Comparison of ENCODE assay signal across 8 mouse cellular contexts in genomic region chr5:147724945-147725830, GRCm38 (mm10). TPM values are rescaled to one million over a fixed set of nuclear protein-coding genes. Genes with fewer than 3 reads are reported as not detected.
DNase-seq lines count a peak whose midpoint lies in the region; ATAC-seq and TF ChIP-seq lines count a peak whose summit lies in the region.

No protein-coding gene starts in this region.

- no peak for TF ChIP-seq EP300 in heart, adult 2 months (IDR thresholded peaks at IDR 0.05; ENCODE audit: insufficient read depth, low read depth, low read length)

- H3K4me3 ChIP-seq in bone marrow macrophage, adult 2 months (ENCODE audit: insufficient read depth, low read length), result peak overlapping the region; percentile 56
- H3K4me3 ChIP-seq in heart, adult 2 months, result peak overlapping the region; percentile 71
- H3K4me3 ChIP-seq in kidney, postnatal 0 days (replicated peaks; ENCODE audit: low read depth, low read length), result peak overlapping the region; percentile 45

- 1% methylated on average over 69 of the region's 69 CpGs for WGBS in heart, adult 2 months
- under 1% methylated on average over 68 of the region's 69 CpGs for WGBS in kidney, postnatal 0 days

- H3K27me3 ChIP-seq in heart, adult 2 months (ENCODE audit: control insufficient read depth, insufficient read depth, low read length), result 0 out of 2 replicates have a peak, but pooled peaks cover 6% of the 10 kb centered on the region
- peaks cover 60% of the 10 kb centered on the region for H3K27me3 ChIP-seq in kidney, postnatal 0 days (ENCODE audit: insufficient read depth, low read length)

- peak overlapping the region; percentile 66 for H3K4me2 ChIP-seq in kidney, postnatal 0 days (ENCODE audit: low read length)

- TF ChIP-seq CTCF in bone marrow macrophage, adult 2 months (IDR thresholded peaks at IDR 0.05; ENCODE audit: low read depth, low read length), result no peak
- no peak for TF ChIP-seq CTCF in heart, adult 2 months (IDR thresholded peaks at IDR 0.05)
- TF ChIP-seq CTCF in kidney, postnatal 0 days (IDR thresholded peaks at IDR 0.05; ENCODE audit: low read depth), result no peak

- peaks cover 3% of the 10 kb centered on the region; the same call in 1 of the 2 replicates for H3K4me1 ChIP-seq in bone marrow macrophage, adult 2 months (ENCODE audit: control insufficient read depth, insufficient read depth, low read length)
- H3K4me1 ChIP-seq in heart, adult 2 months (ENCODE audit: control insufficient read depth, insufficient read depth, low read length), result peaks cover 4% of the 10 kb centered on the region
- peaks cover 12% of the 10 kb centered on the region; the same call in 1 of the 2 replicates for H3K4me1 ChIP-seq in kidney, postnatal 0 days (replicated peaks; ENCODE audit: insufficient read depth, low read length)

- DNase-seq in gastrocnemius, adult 18-20 months (ENCODE audit: low spot score), result peak; percentile 21
- DNase-seq in gastrocnemius, postnatal 25 days, result no peak
- DNase-seq in heart, adult 2 months, result peak in 1 of 2 experiments; percentile 83
- DNase-seq in kidney, postnatal 0 days (ENCODE audit: low spot score), result peak; percentile 53
- DNase-seq in skeletal muscle tissue, adult 2 months (ENCODE audit: low read depth, low spot score), result peak; percentile 27
- no peak for DNase-seq in spleen, postnatal 36 days (ENCODE audit: low spot score in 2 of 2)

- H3K9ac ChIP-seq in heart, adult 2 months (ENCODE audit: low read depth, low read length), result peak overlapping the region; percentile 91
- H3K9ac ChIP-seq in kidney, postnatal 0 days (ENCODE audit: low read depth, low read length), result peak overlapping the region; percentile 58

- no peaks in the 10 kb centered on the region for H3K9me3 ChIP-seq in kidney, postnatal 0 days (replicated peaks; ENCODE audit: low read length)

- ATAC-seq in kidney, postnatal 0 days (replicated peaks; ENCODE audit: low FRiP score, low read depth), result peak; percentile 59
- ATAC-seq in megakaryocyte, adult 5-6 weeks (ENCODE audit: poor library complexity, severe bottlenecking), result peak; percentile 29

- intact Hi-C loops in heart, adult 2 months (cut with DNase I), result loop anchor here (5.0 kb wide), 3 partner anchors 68 to 122 kb away; no protein-coding TSS in a partner anchor

- no peak overlapping the region for H3K27ac ChIP-seq in bone marrow macrophage, adult 2 months (ENCODE audit: insufficient read depth, low read depth, low read length)
- H3K27ac ChIP-seq in heart, adult 2 months, result peak overlapping the region; percentile 78
- H3K27ac ChIP-seq in kidney, postnatal 0 days, result peak overlapping the region; percentile 70

- H3K36me3 ChIP-seq in heart, adult 2 months (ENCODE audit: control insufficient read depth, insufficient read depth, low read length), result no peaks in the 10 kb centered on the region
- H3K36me3 ChIP-seq in kidney, postnatal 0 days (ENCODE audit: insufficient read depth, low read length), result no peaks in the 10 kb centered on the region

- no peaks in the 10 kb centered on the region; the same call in 1 of the 2 replicates for H3K79me2 ChIP-seq in heart, adult 2 months (replicated peaks; ENCODE audit: control insufficient read depth, insufficient read depth, low read length)

- TF ChIP-seq POLR2A in bone marrow macrophage, adult 2 months (IDR thresholded peaks at IDR 0.05; ENCODE audit: borderline replicate concordance, low read depth, low read length), result no peak
- TF ChIP-seq POLR2A in heart, adult 2 months (IDR thresholded peaks at IDR 0.05; ENCODE audit: insufficient read depth, low read depth, low read length), result no peak

RNA-seq across cellular contexts. Expression of gene Flt1, which starts 0.6 kb away (rescaled TPM):
- total RNA-seq in gastrocnemius, adult 18-20 months (2021), result 10 to 100 TPM; 25.8 to 28.7 TPM
- 10 to 100 TPM; 22.8 to 24.1 TPM for total RNA-seq in gastrocnemius, postnatal 25 days (2021)
- polyA plus RNA-seq in bone marrow macrophage, adult 2 months (2012; ENCODE audit: insufficient read depth, insufficient read length, missing spikeins), result 0.19 and 0.21 TPM in 2 replicates
- total RNA-seq in heart, adult 2 months (2021), result 10 to 100 TPM; 82.1 to 88.3 TPM
- 20.5 and 30.6 TPM in 2 replicates for polyA plus RNA-seq in heart, adult 2 months (2012; rRNA removed)
- 10.3 and 10.9 TPM in 2 replicates for polyA plus RNA-seq in kidney, postnatal 0 days (2015; fragmentation: Nextera tagmentation; extraction: Ambion mirVana)
- 2.1 and 2.3 TPM in 2 replicates for total RNA-seq in megakaryocyte, adult 5-6 weeks (2015)
- 2.9 and 5.3 TPM in 2 replicates for total RNA-seq in megakaryocyte, adult 5-6 weeks (2017)

Comparison
In these comparisons a context has a peak if more than half of its experiments do, and no peak if none do; other contexts are left out.
1. DNase-seq: peak in gastrocnemius, adult 18-20 months (single experiment), kidney, postnatal 0 days (single experiment) and skeletal muscle tissue, adult 2 months (single experiment); none in gastrocnemius, postnatal 25 days (single experiment) and spleen, postnatal 36 days (0 of 2).
2. Peak in every context shown above with its lines, with median percentiles within 50 percentile points of each other: H3K4me3 ChIP-seq.